Mouse (Mus musculus): ENCODE measurements around the gene Mettl8. TPM values are rescaled to one million over a fixed set of nuclear protein-coding genes. Genes with fewer than 3 reads are reported as not detected.

Gene Mettl8
- 3.3 and 4.0 TPM in 2 replicates for polyA plus RNA-seq (2012; rRNA removed)

DNA sequence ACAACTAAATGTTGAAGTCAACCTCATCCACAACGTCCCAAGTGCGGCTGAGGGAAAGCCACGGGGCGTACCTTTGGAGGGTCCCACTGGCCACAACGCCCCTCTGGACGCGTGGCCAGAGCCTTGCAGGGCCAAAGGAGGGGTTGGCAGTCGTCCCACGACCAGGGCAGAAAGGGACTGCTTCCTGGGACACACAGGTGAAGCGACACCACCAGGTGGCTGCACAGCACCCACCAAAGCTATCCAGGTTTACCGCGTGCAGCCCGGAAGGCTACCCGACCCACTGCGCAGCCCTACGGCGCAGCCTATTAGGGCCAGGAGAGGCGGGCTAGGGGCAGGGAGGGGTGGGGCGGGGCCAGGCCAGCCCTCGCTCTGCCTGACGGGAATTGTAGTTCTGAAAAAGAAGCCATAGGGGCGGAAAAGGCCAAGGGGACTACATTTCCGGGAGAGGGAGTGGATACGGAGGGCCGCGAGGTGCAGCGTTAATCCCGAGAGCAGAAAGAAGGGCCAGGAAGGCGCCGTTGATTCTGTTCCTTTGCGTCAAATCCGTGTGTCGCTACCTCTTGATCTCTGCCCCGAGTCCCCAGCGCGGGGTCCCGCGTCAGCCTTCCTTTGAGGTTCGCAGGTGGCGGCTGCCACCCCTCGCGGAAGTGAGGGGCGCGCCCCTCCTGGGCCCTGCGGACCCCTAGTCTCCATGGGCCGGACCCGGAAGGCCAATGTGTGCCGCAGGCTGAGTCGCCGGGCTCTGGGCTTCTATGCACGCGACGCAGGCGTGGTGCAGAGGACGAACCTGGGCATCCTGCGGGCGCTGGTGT is at the start of gene Mettl8, which contains the start of gene Dcaf17:
Mettl8 (minus strand) TSS at position 284 of the 815 bp plus-strand sequence.
Dcaf17 (plus strand) TSS at position 29 of the 815 bp plus-strand sequence.
- peak; percentile 89 for DNase-seq (ENCODE audit: low read depth, low spot score)
- under 1% methylated on average over 57 of the region's 57 CpGs for whole genome bisulfite sequencing

DNA sequence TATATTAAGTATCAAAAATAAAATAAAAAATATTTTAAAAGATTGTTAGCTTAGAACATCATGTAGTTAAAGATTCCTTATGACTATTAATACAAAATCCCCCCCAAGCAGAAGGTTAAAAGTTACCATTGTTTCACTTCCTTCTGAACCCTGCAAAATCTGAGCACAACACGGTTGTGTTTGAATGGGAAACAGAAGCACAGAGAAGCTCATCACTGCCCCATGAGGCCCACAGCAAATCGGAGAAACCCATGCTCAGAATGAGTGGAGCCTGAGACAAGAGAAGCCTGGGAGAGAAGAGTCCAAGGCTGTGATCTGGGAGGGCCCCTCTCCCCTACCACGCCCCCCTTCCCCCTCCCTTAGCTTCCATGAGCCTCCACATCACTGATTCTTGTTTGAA is 49.3 kb upstream of the Mettl8 start:
- DNase-seq (ENCODE audit: low read depth, low spot score) = no peak
- 68% methylated on average over 3 of the region's 3 CpGs for WGBS

DNA sequence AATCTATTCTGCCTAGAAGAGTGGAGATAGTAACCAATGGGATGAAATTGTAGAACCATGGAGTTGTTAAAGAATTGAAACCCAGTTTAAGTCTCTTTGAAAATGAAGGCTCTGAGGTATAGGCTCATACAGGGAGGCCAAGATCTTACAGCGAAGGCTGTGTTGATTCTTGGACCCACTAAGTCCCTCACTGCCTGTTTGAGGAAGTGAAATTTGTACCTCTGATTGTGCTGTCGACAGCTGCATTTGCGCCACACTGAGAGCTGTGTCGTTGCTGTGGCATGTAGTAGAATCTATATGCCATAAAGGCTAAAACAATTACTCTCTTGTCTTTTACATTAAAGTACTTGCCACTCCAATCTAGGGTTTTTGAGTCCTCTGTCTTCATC is 47.9 kb upstream of the Mettl8 start:
- no peak for DNase-seq (ENCODE audit: low read depth, low spot score)
- WGBS = 48% methylated on average over 4 of the region's 4 CpGs

DNA sequence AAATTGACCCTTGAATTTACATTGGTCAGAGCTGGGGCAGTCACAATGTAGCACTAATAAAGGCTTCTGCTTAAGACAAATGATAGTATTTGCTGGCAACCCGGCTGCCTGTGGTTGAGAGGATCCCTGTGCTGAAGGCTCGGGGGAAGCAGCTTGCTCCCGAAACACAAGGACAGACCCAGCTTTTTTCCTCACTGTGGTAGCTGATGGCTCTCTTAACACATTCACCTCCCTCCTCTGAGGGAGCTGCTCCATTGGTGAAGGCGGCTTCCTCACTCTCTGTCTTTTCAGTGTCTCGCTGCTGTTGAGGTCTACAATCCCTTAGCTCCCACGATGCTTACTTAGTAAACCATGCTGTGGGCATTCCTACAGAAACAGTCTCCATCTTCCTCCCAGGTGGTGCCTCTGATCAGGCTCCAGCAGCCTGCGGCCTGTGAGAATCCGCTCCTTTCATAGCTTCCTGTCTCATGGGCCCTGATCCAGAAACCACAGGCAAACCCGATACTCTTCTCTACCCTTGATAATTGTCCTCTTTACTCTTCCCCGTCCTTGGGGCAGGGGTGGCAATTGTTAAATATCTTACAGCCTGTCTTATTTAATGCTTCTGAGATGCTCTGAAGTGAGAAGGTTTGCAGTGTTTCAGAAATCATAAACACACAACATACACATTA is 47.4 kb upstream of the Mettl8 start:
- 76% methylated on average over 10 of the region's 10 CpGs for WGBS

DNA sequence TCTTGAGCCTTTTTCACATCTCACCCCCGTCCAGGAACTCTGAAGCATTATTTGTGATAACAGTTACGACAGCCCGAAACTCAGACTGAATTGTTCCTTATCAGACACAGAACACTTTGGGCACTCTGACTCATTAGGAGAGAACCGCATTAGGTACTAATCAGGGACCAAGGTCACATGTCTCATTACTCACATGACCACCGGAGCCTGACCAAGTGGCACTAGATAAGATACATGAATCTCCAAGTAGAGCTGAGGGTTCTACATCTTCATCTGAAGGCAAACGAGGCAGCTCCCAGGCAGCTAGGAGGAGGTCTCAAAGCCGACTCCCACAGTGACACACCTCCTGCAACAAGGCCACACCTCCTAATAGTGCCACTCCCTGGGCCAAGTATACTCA is 40.8 kb upstream of the Mettl8 start:
- no peak for DNase-seq (ENCODE audit: low read depth, low spot score)
- WGBS = 86% methylated on average over 7 of the region's 7 CpGs

More for the DNA sequence above, 47.4 kb upstream of the Mettl8 start:
- no peak for DNase-seq (ENCODE audit: low read depth, low spot score)

DNA sequence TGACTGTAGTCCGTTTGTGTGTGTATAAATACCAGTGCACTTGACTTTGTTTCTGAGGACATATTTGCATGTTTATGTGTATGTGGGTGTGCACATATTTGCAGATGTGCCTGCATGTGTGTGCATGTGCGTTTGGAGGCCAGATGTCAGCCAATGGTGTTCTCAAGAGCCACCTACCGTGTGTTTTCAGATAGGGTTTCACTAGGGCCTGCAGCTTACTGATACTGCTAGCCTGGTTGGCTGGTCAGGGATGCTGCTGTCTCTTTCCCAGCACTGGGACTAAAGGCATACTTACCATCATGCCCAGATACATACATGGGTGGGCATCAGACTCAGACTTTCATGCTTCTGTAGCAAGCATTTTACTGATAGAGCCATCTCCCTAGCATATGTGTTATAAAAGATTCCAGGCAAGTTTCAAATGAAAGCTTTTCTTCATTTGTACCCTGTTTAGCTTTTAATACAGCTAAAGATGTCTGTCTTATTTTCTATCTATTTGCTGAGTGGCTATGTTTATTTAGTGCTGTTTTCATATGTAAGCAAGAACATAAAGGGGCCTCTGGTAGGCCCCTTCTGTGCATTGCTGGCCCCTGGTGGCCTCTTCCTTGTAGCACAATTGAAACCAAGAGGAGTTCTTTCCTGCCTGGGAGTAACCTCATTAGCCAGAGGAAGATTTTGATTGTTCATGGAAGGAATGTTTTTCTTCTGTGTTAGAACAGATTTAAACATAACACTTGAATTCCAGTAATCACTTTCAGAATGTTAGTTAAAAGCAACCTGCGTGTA is 35.5 kb upstream of the Mettl8 start:
- no peak for DNase-seq (ENCODE audit: low read depth, low spot score)
- WGBS = 84% methylated on average over 4 of the region's 4 CpGs

DNA sequence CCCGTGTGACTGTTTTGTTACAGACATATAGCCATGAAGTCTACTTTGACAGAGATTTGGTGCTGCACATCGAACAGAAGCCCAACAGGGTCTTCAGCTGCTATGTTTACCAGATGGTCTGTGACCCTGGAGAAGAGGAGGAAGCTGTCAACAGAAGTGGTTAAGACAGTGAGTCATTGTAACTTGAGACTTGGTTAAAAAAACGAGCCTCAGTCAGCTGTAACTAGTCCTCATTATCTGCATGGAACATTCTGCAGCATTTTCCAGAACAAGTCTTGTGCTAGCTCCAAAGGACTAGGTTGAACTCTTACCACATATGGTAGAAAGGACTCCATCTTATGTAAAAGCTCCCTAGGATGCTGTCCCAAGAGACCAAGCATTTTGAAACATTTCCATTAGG is 34.4 kb upstream of the Mettl8 start:
- DNase-seq (ENCODE audit: low read depth, low spot score) = no peak
- 62% methylated on average over 3 of the region's 3 CpGs for WGBS

DNA sequence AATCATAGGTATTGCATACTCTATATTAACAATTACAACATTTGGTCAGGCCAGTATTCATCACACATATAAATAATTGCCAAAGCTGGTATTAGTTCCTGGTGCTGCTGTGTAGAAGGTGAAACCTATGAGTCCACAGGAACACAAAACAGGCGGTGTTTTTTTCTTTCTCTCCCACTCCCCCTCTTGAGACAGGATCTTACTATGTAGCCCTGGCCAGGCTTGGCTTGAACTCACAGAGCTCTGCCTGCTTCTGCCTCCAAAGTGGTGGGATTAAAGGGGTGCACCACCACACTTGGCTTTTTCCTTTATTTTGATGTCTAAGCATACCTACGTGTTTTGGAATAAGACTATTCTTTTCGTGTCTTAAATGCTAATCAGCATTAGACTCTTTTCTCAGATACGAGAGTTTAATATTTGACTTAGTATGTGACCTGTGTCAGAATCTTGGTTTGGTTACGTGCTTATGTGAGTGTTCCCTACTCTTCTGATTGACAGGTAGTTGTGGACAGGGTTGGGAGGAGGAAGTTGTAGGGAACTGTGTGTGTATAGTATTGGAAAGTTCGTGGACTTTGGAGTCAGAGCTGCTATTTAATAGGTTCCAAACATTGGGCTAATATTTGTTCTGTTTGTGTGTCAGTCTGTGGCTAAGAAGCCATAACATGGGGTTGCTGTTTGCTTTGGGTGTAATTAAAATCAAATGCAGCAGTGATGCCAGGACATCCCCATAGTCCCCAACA is 28.2 kb upstream of the Mettl8 start:
- 56% methylated on average over 6 of the region's 6 CpGs for WGBS
- DNase-seq (ENCODE audit: low read depth, low spot score) = peak; percentile 32

DNA sequence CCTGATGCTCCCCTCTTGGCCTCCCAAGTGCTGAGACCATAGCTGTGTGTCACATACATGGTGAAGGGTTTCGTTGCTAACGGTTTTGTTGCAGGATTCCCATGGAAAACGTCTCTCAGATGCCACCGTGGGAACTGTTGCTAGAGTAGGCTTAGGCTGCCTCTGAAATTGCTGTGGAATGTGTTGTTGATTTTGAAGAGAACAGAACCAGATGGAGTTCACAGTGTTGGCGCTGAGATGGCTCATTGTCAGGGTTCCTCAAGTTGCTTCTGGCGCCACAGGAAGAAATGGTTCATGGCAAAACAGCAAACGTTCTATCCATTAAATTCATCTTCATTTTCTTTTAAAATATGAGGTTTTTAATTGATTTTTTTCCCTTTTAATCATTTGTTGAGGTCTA is 27.0 kb upstream of the Mettl8 start:
- no peak for DNase-seq (ENCODE audit: low read depth, low spot score)
- WGBS = 95% methylated on average over 7 of the region's 7 CpGs

DNA sequence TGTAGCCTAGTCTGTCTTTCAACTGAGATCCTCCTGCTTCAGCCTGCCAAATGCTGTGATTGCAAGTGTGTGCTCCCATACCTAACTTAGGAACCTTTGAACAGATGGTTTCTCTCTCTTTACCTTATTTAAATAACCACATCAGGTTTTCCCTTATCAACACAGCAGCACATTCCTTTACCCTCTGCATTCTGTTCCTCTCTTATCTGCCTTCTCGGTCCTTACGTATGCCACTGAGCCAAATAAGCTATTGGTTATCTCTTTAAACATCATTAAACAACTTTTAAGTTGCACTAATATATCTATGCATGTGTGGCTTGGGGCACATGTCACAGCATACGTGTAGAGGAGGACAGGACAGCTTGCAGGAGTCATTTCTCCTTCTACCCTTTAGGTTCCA is 18.4 kb upstream of the Mettl8 start:
- WGBS = 96% methylated on average over 3 of the region's 3 CpGs
- DNase-seq (ENCODE audit: low read depth, low spot score) = no peak

DNA sequence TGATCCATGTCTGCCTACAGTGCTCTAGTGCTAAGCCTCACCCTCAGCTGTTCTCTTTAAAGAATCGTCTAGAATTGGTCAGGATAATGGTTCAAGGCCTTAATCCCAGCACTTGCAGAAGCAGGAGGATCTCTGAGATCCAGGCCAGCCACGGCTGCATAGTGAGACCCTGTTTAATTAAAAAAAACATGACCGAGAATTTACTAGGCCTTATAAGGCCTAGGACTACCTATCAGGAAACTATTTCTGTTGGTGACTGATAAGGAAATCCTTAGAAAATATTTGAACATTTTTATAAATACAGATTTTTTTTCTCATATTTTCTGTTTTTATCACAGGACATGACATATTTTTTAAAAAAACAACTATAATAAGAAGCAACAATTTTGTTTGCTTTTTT is 17.9 kb upstream of the Mettl8 start:
- DNase-seq (ENCODE audit: low read depth, low spot score) = no peak
- 90% methylated on average over 3 of the region's 3 CpGs for WGBS

DNA sequence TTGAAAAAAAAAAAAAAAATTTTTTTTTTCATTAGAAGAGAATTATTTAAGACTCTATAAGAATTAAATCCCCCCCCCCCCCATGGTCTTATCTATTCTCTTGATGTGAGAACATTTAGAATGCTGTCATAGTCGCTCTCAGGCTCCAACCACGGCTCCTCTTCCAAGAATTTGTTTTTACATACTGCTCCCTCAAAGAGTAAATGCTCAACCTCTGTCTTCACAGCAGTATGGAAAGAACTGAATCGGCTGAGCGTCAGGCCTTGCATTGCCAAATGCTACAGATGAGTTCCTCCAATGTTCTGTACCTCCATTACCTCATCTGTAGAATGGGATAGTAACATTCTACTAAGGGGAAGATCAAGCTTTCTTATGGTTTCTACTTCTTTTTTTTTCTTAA is 16.2 kb upstream of the Mettl8 start:
- WGBS = 96% methylated on average over 4 of the region's 4 CpGs
- DNase-seq (ENCODE audit: low read depth, low spot score) = no peak

DNA sequence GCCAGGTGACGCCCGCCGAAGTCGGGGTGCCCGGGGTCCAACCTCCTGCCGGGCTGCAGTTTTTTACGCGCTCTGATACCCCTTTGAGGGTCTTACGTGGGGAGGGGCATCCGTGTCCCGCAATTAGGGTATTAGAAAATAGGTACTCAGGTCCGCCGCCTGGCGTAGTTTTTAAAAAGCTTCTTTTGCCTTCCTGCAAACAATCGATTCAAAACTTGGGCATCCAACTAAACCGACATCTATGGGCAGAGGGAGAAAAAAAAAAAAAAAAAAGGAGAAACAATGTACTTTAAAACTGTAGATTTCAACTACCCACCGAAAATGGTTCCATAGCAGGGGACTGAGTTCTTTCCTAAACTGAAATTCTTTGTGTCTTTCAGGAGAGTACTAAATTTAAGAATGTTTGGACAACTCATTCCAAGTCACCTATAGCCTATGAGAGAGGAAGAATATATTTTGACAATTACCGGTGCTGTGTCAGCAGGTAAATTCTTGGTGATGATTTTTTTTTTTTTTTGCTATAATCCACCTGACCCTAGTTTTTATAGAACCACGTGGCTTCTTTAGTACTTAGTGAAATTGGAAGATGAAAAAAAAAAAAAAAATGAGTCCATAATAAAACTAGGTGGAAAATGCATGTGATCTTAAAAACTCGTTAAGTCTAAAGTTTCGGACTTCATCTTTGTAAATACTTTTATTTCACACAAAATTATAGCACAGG is 892 bp upstream of the Mettl8 start:
- no peak for DNase-seq (ENCODE audit: low read depth, low spot score)
- WGBS = 6% methylated on average over 21 of the region's 21 CpGs

DNA sequence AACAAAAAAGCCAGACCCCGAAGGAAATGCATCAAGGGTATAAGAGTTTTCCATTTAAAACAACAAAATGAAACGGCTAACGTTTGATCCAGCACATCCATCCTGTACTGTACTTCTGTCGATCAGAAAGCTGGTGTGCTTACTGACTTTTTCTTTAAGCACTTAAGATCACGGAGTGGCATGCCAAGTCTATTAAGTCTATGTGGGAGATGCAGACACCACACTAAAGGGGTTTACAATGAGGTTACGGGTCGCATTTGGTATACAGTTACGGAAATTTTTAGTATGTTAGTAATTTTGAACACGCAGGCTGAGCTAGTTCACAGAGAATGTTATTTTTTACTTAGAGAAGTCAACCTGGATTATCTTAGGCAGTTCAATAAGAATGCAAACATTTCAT is 667 bp downstream of the Mettl8 start:
- 14% methylated on average over 9 of the region's 9 CpGs for WGBS
- DNase-seq (ENCODE audit: low read depth, low spot score) = no peak

DNA sequence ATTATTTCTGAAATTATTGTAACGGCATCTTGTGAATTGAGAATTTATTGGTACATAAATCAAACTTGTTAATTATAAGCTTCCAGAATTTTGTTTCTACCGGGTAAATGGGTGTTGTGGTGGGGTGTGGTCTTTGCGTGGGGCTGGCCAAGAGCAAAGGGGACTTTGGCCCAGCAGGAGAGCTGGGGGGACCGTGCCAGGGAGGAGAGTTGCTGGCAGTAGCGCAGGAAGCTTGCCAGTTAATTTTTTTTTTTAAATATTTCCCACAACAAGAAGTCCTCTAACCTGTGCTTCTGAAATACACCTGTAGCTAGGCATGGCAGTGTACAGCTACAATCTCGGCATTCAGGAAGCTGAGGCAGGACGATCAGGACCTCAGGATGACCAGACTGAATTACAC is 4.9 kb downstream of the Mettl8 start:
- DNase-seq (ENCODE audit: low read depth, low spot score) = no peak
- WGBS = 46% methylated on average over 7 of the region's 7 CpGs

DNA sequence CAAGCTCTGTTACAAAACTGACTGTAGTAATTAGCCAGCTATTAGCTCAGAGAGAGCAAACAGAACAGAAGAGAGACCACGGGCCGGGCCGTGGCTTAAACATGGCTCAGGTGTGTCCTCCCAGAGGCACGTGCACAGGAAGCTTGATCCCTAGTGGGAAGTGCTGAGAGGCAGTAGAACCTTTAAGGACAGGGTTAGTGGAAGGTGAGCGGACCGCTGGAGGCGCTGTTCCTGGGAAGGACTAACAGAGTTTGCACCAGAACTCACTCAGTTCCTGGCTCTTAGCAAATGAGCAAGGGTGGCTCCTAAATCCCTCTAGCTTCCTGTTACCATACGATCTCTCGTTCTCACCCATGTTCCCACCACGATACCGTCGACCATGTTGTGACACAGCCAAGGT is 6.5 kb downstream of the Mettl8 start:
- DNase-seq (ENCODE audit: low read depth, low spot score) = no peak

DNA sequence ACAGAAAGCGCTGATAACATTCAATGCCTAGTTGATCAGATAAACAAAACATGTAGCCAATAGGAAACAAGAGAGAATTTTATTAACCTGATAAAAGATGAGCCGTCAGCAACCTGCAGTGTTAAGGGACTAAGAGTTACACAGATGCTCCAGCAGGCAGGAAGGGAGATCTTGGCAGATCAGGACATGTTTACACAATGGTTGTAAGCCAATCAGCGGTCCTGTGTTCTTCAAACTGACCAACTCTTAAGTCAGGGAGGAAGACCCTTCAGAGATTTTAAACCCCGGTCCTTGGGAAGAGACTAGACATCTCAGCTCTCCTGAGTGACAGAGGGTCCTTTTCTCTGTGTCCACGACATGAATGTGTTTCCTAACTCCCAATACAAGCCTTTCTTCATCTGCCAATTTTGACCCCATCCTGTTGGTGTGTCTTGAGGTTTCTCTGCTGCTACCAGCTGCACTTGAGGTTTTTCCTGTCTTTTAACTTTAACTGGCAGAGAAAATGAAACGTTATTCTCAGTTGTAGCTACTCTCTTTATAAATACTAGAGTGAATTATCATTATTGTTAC is 8.5 kb downstream of the Mettl8 start:
- WGBS = 58% methylated on average over 6 of the region's 6 CpGs
- no peak for DNase-seq (ENCODE audit: low read depth, low spot score)

More for the DNA sequence above, 6.5 kb downstream of the Mettl8 start:
- WGBS = 66% methylated on average over 12 of the region's 12 CpGs

DNA sequence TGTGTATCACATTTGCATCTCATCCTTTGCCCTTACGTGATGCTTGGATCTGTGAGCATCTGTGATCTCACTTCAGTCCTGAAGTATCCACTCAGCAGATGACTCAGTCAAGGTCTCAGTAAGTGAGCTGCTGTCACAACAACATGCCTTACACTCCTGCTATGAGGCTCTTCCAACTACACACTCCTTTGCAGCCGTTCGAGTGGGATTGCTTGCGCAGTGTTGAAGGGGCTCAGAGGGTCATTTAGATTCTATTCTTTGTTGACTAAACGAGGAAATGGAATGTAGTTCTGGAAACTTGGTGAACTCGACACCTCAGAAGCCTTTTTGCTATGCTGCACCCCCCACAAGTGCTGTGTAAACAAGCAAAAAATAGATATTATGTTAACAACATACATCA is 9.2 kb downstream of the Mettl8 start:
- WGBS = 57% methylated on average over 6 of the region's 6 CpGs
- no peak for DNase-seq (ENCODE audit: low read depth, low spot score)
